ENCODE assay signal across 8 mouse cellular contexts in genomic region chr15:102358126-102358525, GRCm38 (mm10). TPM values are rescaled to one million over a fixed set of nuclear protein-coding genes. Genes with fewer than 3 reads are reported as not detected.
DNase-seq lines count a peak whose midpoint lies in the region; ATAC-seq lines count a peak whose summit lies in the region.

No protein-coding gene starts in this region.

- ATAC-seq in heart, embryonic 15.5 days (replicated peaks; ENCODE audit: insufficient number of reproducible peaks, insufficient read depth, low FRiP score, low read depth), result no peak
- ATAC-seq in neural tube, embryonic 13.5 days (ENCODE audit: low read depth), result no peak

- peaks cover 43% of the 10 kb centered on the region for H3K4me1 ChIP-seq in heart, embryonic 15.5 days (replicated peaks)
- peaks cover 41% of the 10 kb centered on the region for H3K4me1 ChIP-seq in neural tube, embryonic 13.5 days (replicated peaks)

- H3K36me3 ChIP-seq in heart, embryonic 15.5 days, result no peaks in the 10 kb centered on the region
- H3K36me3 ChIP-seq in neural tube, embryonic 13.5 days, result no peaks in the 10 kb centered on the region

- no peak for DNase-seq in heart, postnatal 4 days
- DNase-seq in embryo, embryonic 10.5 days (ENCODE audit: low spot score), result peak; percentile 54
- peak; percentile 38 for DNase-seq in induced T-regulatory cell, adult 2 months (ENCODE audit: low read depth)
- no peak for DNase-seq in urinary bladder, postnatal 14 days (ENCODE audit: low spot score)
- DNase-seq in frontal cortex, postnatal 10 days (ENCODE audit: low spot score in 2 of 2), result no peak
- no peak for DNase-seq in gastrocnemius, postnatal 10 days

- H3K9me3 ChIP-seq in heart, embryonic 15.5 days (replicated peaks), result no peaks in the 10 kb centered on the region
- H3K9me3 ChIP-seq in neural tube, embryonic 13.5 days, result no peaks in the 10 kb centered on the region

- peak overlapping the region; percentile 29 for H3K4me3 ChIP-seq in heart, embryonic 15.5 days
- H3K4me3 ChIP-seq in neural tube, embryonic 13.5 days, result peak overlapping the region; percentile 16

- peak overlapping the region; percentile 28; the same call in 1 of the 2 replicates for H3K9ac ChIP-seq in heart, embryonic 15.5 days
- peak overlapping the region; percentile 41 for H3K9ac ChIP-seq in neural tube, embryonic 13.5 days

- H3K27ac ChIP-seq in heart, embryonic 15.5 days, result no peak overlapping the region
- H3K27ac ChIP-seq in neural tube, embryonic 13.5 days (replicated peaks), result no peak overlapping the region

- peak overlapping the region; percentile 49 for H3K4me2 ChIP-seq in heart, embryonic 15.5 days
- H3K4me2 ChIP-seq in neural tube, embryonic 13.5 days, result peak overlapping the region; percentile 47

- peaks cover 35% of the 10 kb centered on the region for H3K27me3 ChIP-seq in heart, embryonic 15.5 days
- H3K27me3 ChIP-seq in neural tube, embryonic 13.5 days, result peaks cover 55% of the 10 kb centered on the region

- 6% methylated on average over 23 of the region's 25 CpGs for WGBS in heart, embryonic 15.5 days
- WGBS in neural tube, embryonic 13.5 days, result 2% methylated on average over 25 of the region's 25 CpGs

RNA-seq across cellular contexts. Expression of gene Aaas, which starts 7.6 kb away (rescaled TPM):
- polyA plus RNA-seq in heart, embryonic 15.5 days (2015; fragmentation: Nextera tagmentation; extraction: Ambion mirVana), result 39.1 and 52.4 TPM in 2 replicates
- total RNA-seq in heart, postnatal 4 days (2021), result 10 to 100 TPM; 29.2 to 30.0 TPM
- 31.3 and 36.8 TPM in 2 replicates for polyA plus RNA-seq in neural tube, embryonic 13.5 days (2015; fragmentation: Nextera tagmentation; extraction: Ambion mirVana)
- total RNA-seq in gastrocnemius, postnatal 10 days (2021), result 10 to 100 TPM in 1 of 2 experiments, 1 to 10 TPM in 1; 7.8 to 11.1 TPM

RNA-seq across cellular contexts. Expression of gene Sp7, which starts 8.9 kb away (rescaled TPM):
- polyA plus RNA-seq in heart, embryonic 15.5 days (2015; fragmentation: Nextera tagmentation; extraction: Ambion mirVana), result 0.15 and 0.22 TPM in 2 replicates
- not detected for total RNA-seq in heart, postnatal 4 days (2021)
- polyA plus RNA-seq in neural tube, embryonic 13.5 days (2015; fragmentation: Nextera tagmentation; extraction: Ambion mirVana), result 0.47 and 0.69 TPM in 2 replicates
- total RNA-seq in gastrocnemius, postnatal 10 days (2021), result 1 to 10 TPM in 1 of 2 experiments, under 1 TPM in 1; 0.14 to 7.4 TPM

RNA-seq across cellular contexts. Expression of gene Myg1, which starts 26.6 kb away (rescaled TPM):
- polyA plus RNA-seq in heart, embryonic 15.5 days (2015; fragmentation: Nextera tagmentation; extraction: Ambion mirVana), result 47.9 and 69.2 TPM in 2 replicates
- total RNA-seq in heart, postnatal 4 days (2021), result 10 to 100 TPM; 31.8 to 37.3 TPM
- 74.0 and 82.6 TPM in 2 replicates for polyA plus RNA-seq in neural tube, embryonic 13.5 days (2015; fragmentation: Nextera tagmentation; extraction: Ambion mirVana)
- 10 to 100 TPM; 18.7 to 20.8 TPM for total RNA-seq in gastrocnemius, postnatal 10 days (2021)

RNA-seq across cellular contexts. Expression of gene Pfdn5, which starts 32.2 kb away (rescaled TPM):
- 261 and 296 TPM in 2 replicates for polyA plus RNA-seq in heart, embryonic 15.5 days (2015; fragmentation: Nextera tagmentation; extraction: Ambion mirVana)
- total RNA-seq in heart, postnatal 4 days (2021), result 100 to 1,000 TPM; 334 to 351 TPM
- 438 and 480 TPM in 2 replicates for polyA plus RNA-seq in neural tube, embryonic 13.5 days (2015; fragmentation: Nextera tagmentation; extraction: Ambion mirVana)
- total RNA-seq in gastrocnemius, postnatal 10 days (2021), result 100 to 1,000 TPM; 278 to 289 TPM

RNA-seq across cellular contexts. Expression of gene Sp1, which starts 47.8 kb away (rescaled TPM):
- 4.7 and 5.0 TPM in 2 replicates for polyA plus RNA-seq in heart, embryonic 15.5 days (2015; fragmentation: Nextera tagmentation; extraction: Ambion mirVana)
- total RNA-seq in heart, postnatal 4 days (2021), result 10 to 100 TPM; 55.5 to 74.3 TPM
- polyA plus RNA-seq in neural tube, embryonic 13.5 days (2015; fragmentation: Nextera tagmentation; extraction: Ambion mirVana), result 4.3 and 6.0 TPM in 2 replicates
- 10 to 100 TPM; 32.9 to 43.2 TPM for total RNA-seq in gastrocnemius, postnatal 10 days (2021)

Comparison
In these comparisons a context has a peak if more than half of its experiments do, and no peak if none do; other contexts are left out.
1. DNase-seq: peak in embryo, embryonic 10.5 days (single experiment) and induced T-regulatory cell, adult 2 months (single experiment); none in heart, postnatal 4 days (single experiment), urinary bladder, postnatal 14 days (single experiment), frontal cortex, postnatal 10 days (0 of 2) and gastrocnemius, postnatal 10 days (single experiment).